Mouse (Mus musculus) stomach, embryonic 14.5 days (tissue): ENCODE results near the gene Tdp1. TPM values are rescaled to one million over a fixed set of nuclear protein-coding genes. Genes with fewer than 3 reads are reported as not detected.

ENCODE experiments used
- ATAC-seq: fragments of 200-750 bp; cut with Nextera tagmentation; 2 replicates; pipeline ENCODE4 v1.8.0; 2017; ENCODE audit warnings: low read depth, moderate TSS enrichment; ENCODE audit not compliant: insufficient number of reproducible peaks, insufficient read depth, low FRiP score
- H3K27ac ChIP-seq: fragments of 300-500 bp; sonication (generic); 2 replicates; pipeline ENCODE4 v1.5.1; 2014; ENCODE audit warnings: mild to moderate bottlenecking, low read length, moderate library complexity, mixed read lengths
- H3K27me3 ChIP-seq: fragments of 300-500 bp; sonication (generic); 2 replicates; pipeline ENCODE4 v1.6.1; 2014; ENCODE audit warnings: low read length, control low read depth, mixed read lengths; ENCODE audit not compliant: control insufficient read depth, insufficient read depth
- H3K36me3 ChIP-seq: fragments of 300-500 bp; sonication (generic); 2 replicates; pipeline ENCODE4 v1.6.1; 2014; ENCODE audit warnings: mild to moderate bottlenecking, control low read depth, low read length, moderate library complexity, mixed read lengths; ENCODE audit not compliant: control insufficient read depth, insufficient read depth
- H3K4me1 ChIP-seq: fragments of 300-500 bp; sonication (generic); 2 replicates; pipeline ENCODE4 v1.6.1; 2014; ENCODE audit warnings: low read length, control low read depth, mixed read lengths; ENCODE audit not compliant: control insufficient read depth, insufficient read depth
- H3K4me2 ChIP-seq: fragments of 300-500 bp; sonication (generic); replicated peaks from 2 replicates; pipeline ENCODE4 v1.6.1; 2014; ENCODE audit warnings: low read depth, low read length, control low read depth
- H3K4me3 ChIP-seq: fragments of 300-500 bp; sonication (generic); 2 replicates; pipeline ENCODE4 v1.5.1; 2014; ENCODE audit warnings: low read depth, low read length, control low read depth
- H3K9ac ChIP-seq: fragments of 300-500 bp; sonication (generic); replicated peaks from 2 replicates; pipeline ENCODE4 v1.6.1; 2014; ENCODE audit warnings: low read depth, mild to moderate bottlenecking, control low read depth, low read length, moderate library complexity, mixed read lengths
- H3K9me3 ChIP-seq: fragments of 300-500 bp; sonication (generic); 2 replicates; pipeline ENCODE4 v1.6.1; 2016; ENCODE audit warnings: low read depth, low read length, control low read depth; ENCODE audit not compliant: control insufficient read depth
- WGBS: fragments of 180-500 bp; shearing (Covaris S2); extraction: QIAGEN DNeasy Blood & Tissue Kit; methylation state at CpG from one replicate; pipeline ENCODE4 v1.1.7; 2014; 5-methylcytosine and 5-hydroxymethylcytosine counted together
- polyA plus RNA-seq: library from polyadenylated mRNA; unstranded; fragments of >200 nt; fragmentation: Nextera tagmentation; extraction: Ambion mirVana; gene quantifications from 2 replicates; pipeline ENCODE4 v1.2.1, GENCODE M21; 2014

Tdp1 gene
- polyA plus RNA-seq, 1 experiment from 2014 or later, result 61.1 TPM

DNA sequence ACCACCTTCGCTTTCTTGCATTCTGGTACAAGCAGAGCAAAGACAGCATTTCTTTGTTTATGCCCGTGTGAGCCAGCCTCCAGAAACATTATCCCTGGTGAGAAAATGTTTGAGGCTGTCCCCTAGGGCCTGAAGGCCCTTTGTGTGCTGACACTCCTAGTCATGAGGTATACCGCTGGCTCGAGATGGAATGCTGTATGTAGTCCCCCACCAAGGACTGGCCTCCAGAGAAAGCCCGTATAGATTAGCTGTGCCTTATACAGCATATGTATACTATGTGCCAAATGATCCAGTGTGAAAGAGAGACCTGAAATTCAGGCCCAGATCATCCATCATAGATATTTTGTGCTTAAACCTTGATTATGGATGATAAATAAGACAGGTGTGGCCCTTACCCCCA is 39.4 kb downstream of the Tdp1 start:
- no peaks in the 10 kb centered on the region for H3K4me1 ChIP-seq
- H3K36me3 ChIP-seq, result no peaks in the 10 kb centered on the region; the same call in 1 of the 2 replicates
- no peaks in the 10 kb centered on the region for H3K27me3 ChIP-seq
- no peak for ATAC-seq
- H3K4me3 ChIP-seq, result no peak overlapping the region
- no peak overlapping the region for H3K4me2 ChIP-seq
- 77% methylated on average over 5 of the region's 5 CpGs for WGBS
- H3K9ac ChIP-seq, result no peak overlapping the region
- H3K9me3 ChIP-seq, result no peaks in the 10 kb centered on the region
- H3K27ac ChIP-seq, result no peak overlapping the region

DNA sequence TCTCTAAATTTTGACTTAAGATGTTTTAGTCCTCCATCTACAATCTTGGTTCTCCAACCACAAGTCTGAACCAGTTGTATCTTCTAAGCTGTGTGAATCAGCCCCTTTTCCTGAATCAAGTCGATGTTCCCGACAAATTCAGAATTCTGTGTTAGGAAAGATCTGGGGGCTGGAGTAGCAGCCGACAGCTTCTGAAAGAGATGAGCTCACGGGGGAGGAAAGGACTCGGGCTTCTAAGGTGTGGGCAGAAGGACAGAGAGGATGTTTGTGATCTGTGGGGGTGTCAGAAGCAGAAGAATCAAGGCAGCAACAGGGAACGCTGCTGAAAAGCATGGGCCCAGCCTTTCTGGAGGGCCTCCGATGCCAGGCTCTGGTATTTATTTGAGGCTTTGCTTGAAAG is 44.0 kb downstream of the Tdp1 start:
- Histone ChIP-seq H3K4me2 (no peak overlapping the region), H3K4me3 (no peak overlapping the region), H3K4me1 (no peaks in the 10 kb centered on the region), H3K27ac (no peak overlapping the region), H3K9me3 (no peaks in the 10 kb centered on the region), H3K9ac (no peak overlapping the region), H3K36me3 (no peaks in the 10 kb centered on the region; the same call in 1 of the 2 replicates), H3K27me3 (no peaks in the 10 kb centered on the region)
- 89% methylated on average over 7 of the region's 7 CpGs for WGBS
- ATAC-seq, result no peak

DNA sequence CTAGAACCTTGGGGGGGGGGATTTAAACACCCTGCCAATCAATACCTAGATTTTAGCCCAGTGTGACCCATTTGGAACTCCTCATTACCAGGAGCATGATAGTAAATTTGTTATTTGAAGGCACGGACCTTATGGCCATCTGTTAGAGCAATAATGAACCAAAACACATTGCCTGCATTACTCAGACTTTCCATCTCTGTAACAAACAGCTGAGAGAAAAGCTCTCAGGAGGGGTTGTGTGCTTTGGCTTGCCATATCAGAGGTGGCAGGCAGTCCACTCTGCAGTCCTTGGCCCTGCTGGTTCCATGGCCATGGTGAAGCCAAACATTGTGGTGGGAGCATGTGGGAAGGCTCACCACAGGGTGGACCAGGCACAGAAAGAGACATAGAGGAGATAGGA is 44.8 kb downstream of the Tdp1 start:
- Histone ChIP-seq H3K27ac (no peak overlapping the region), H3K9ac (no peak overlapping the region), H3K4me1 (no peaks in the 10 kb centered on the region), H3K9me3 (no peaks in the 10 kb centered on the region), H3K4me2 (no peak overlapping the region), H3K27me3 (no peaks in the 10 kb centered on the region), H3K36me3 (no peaks in the 10 kb centered on the region; the same call in 1 of the 2 replicates), H3K4me3 (no peak overlapping the region)
- no peak for ATAC-seq
- WGBS, result 81% methylated on average over 1 of the region's 1 CpGs

DNA sequence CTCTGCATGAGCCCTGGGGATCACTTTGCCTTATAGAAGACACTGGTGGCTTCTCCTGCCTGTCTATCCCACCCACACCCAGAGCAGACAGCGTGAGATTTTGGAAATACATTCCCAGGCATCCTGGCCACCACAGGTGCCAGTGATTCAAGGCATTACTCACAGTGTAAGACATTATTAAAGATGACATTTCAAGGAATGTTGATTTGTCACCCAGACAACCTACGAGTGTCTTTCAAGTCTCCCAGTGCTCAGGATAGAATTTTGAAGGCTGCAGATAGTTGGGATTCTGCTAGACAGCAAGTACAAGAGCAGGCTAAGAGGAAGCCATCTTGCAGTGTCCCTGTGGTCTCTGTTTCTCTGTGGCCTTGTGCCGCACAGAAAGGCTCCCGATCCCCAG is 47.9 kb downstream of the Tdp1 start:
- H3K27ac ChIP-seq, result no peak overlapping the region
- no peak overlapping the region for H3K4me2 ChIP-seq
- no peaks in the 10 kb centered on the region; the same call in 1 of the 2 replicates for H3K36me3 ChIP-seq
- H3K4me1 ChIP-seq, result no peaks in the 10 kb centered on the region
- H3K9me3 ChIP-seq, result no peaks in the 10 kb centered on the region
- no peak overlapping the region for H3K4me3 ChIP-seq
- H3K27me3 ChIP-seq, result no peaks in the 10 kb centered on the region
- no peak overlapping the region for H3K9ac ChIP-seq
- ATAC-seq, result no peak
- 94% methylated on average over 4 of the region's 4 CpGs for WGBS

DNA sequence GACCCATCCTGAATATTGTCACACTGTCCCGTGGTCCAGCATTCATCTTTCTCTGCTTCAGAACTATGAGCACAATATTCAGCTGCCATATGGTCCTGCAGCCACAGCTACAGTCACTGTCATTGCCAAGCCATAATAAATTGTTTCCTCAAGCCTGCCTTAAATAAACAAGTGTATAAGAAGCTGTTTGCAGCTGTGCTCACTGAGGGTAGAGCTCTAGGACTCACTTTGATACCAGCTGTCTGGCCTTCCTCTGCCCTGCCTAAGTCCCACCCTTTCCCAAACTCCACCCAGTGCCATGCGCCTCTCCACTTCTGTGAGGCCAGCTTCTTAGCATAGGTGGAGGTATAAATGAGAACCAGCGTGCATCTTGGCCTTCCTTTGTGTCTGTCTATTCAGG is 49.3 kb downstream of the Tdp1 start:
- Histone ChIP-seq H3K27ac (no peak overlapping the region), H3K4me3 (no peak overlapping the region), H3K9ac (no peak overlapping the region), H3K9me3 (no peaks in the 10 kb centered on the region), H3K4me2 (no peak overlapping the region), H3K4me1 (no peaks in the 10 kb centered on the region), H3K36me3 (no peaks in the 10 kb centered on the region; the same call in 1 of the 2 replicates), H3K27me3 (no peaks in the 10 kb centered on the region)
- ATAC-seq, result no peak
- 68% methylated on average over 3 of the region's 3 CpGs for WGBS

DNA sequence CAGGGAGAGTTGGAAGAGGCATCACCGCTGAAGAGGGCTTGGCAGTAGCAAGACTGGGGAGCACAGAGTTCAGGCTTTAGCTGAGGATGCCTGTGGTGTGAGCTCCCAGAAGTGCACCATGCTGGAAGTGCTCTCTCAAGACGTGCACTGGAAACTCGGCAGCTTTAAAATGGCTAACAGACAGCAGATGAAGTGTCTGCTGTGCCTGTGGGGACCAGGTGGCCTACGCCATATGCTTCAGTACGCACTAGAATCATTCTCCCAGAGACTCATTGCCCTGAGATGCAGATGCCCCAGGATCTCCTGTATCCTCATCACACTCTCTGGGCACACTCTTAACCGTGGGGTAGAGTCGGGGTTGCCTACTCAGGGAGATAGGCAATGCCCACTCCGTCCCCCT is 51.1 kb downstream of the Tdp1 start:
- no peaks in the 10 kb centered on the region for H3K4me1 ChIP-seq
- whole genome bisulfite sequencing, result 92% methylated on average over 8 of the region's 8 CpGs
- no peak overlapping the region for H3K9ac ChIP-seq
- H3K4me2 ChIP-seq, result no peak overlapping the region
- no peaks in the 10 kb centered on the region for H3K9me3 ChIP-seq
- H3K27ac ChIP-seq, result no peak overlapping the region
- ATAC-seq, result no peak
- H3K4me3 ChIP-seq, result no peak overlapping the region
- H3K36me3 ChIP-seq, result no peaks in the 10 kb centered on the region; the same call in 1 of the 2 replicates
- H3K27me3 ChIP-seq, result no peaks in the 10 kb centered on the region

DNA sequence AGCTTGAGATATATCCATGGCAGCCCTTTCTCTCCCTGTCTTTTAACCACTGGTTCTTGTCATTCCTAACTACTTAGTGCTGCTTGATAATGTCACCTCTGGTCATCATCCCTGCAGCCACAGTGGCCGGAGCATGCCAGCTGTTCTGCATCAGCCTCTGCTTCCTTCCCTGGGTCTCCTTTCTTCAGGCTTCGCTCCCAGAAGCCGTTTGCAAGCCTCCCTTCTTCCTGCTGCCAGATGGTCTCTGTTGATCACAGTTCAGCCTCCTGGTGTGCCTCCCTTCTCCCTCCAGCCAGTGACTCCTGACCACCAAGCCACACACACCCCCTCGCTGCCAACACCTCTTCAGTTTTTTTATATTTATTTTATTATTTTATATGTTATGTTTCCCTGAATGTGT is 54.2 kb downstream of the Tdp1 start:
- Histone ChIP-seq H3K9me3 (no peaks in the 10 kb centered on the region), H3K4me2 (no peak overlapping the region), H3K27me3 (no peaks in the 10 kb centered on the region), H3K9ac (no peak overlapping the region), H3K36me3 (no peaks in the 10 kb centered on the region; the same call in 1 of the 2 replicates), H3K4me1 (no peaks in the 10 kb centered on the region), H3K27ac (no peak overlapping the region), H3K4me3 (no peak overlapping the region)
- no peak for ATAC-seq
- WGBS, result 55% methylated on average over 4 of the region's 4 CpGs

DNA sequence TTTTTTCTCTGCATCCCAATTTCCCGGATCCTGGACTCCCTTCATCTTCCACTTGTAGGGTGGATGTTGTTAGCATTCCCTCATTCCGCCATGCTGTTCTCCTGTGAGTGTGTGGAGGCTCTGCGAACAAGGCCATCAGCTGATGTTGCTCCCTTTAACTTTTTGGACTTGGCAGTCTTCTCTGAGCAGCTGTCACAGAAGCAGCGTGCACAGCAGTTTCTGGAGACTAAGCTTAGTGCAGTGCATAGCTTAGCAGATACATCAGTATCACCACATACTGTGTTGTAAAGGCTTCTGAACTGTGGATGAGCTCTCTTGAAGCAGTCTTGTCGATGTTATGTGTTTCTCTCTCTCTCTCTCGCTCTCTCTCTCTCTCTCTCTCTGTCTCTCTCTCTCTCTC is 54.9 kb downstream of the Tdp1 start:
- Histone ChIP-seq H3K36me3 (peaks cover 2% of the 10 kb centered on the region; the same call in 1 of the 2 replicates), H3K4me2 (no peak overlapping the region), H3K9ac (no peak overlapping the region), H3K27me3 (no peaks in the 10 kb centered on the region), H3K9me3 (no peaks in the 10 kb centered on the region), H3K27ac (no peak overlapping the region), H3K4me3 (no peak overlapping the region), H3K4me1 (no peaks in the 10 kb centered on the region)
- ATAC-seq, result no peak
- whole genome bisulfite sequencing, result 76% methylated on average over 6 of the region's 6 CpGs

DNA sequence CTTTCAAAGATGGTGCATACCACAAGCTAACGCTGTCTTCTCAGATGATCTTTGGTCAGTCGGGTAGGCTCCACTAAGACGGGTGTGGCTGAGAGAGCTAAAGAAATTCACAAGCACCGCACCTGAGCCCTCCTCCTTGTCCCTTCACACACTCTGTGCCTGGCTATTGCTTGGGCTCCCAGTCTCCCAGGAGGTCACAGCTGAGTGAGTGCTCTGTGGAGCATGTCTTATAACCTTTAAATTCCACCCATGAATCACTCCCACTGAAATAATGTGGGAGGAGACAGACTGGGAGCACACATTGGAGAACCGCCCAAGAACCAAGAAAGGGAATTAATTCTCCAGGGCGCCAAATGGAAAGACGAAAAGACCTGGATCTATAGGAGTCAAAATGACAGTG is 56.4 kb downstream of the Tdp1 start:
- no peaks in the 10 kb centered on the region for H3K9me3 ChIP-seq
- no peak overlapping the region for H3K4me2 ChIP-seq
- 92% methylated on average over 7 of the region's 7 CpGs for WGBS
- H3K27me3 ChIP-seq, result no peaks in the 10 kb centered on the region
- no peak overlapping the region for H3K9ac ChIP-seq
- no peak overlapping the region for H3K4me3 ChIP-seq
- no peak overlapping the region for H3K27ac ChIP-seq
- H3K36me3 ChIP-seq, result peaks cover 8% of the 10 kb centered on the region; the same call in 1 of the 2 replicates
- ATAC-seq, result no peak
- H3K4me1 ChIP-seq, result no peaks in the 10 kb centered on the region
